Mouse (Mus musculus) neural tube, embryonic 15.5 days (tissue): ENCODE data around the gene Amigo3. TPM values are rescaled to one million over a fixed set of nuclear protein-coding genes. Genes with fewer than 3 reads are reported as not detected.
"Not testable (repeated sequence)": the region's sequence is repeated elsewhere in the genome, so short reads cannot be mapped to it uniquely, and the experiment has no call there.

Experiments
- ATAC-seq: fragments of 200-750 bp; cut with Nextera tagmentation; 2 replicates; pipeline ENCODE4 v1.8.0; 2017; ENCODE audit warnings: mild to moderate bottlenecking, moderate TSS enrichment, moderate library complexity; ENCODE audit not compliant: low FRiP score
- H3K27ac ChIP-seq: fragments of 300-500 bp; sonication (generic); replicated peaks from 2 replicates; pipeline ENCODE4 v1.5.1; 2015; ENCODE audit warnings: mild to moderate bottlenecking, inconsistent platforms
- H3K27me3 ChIP-seq: fragments of 300-500 bp; sonication (generic); replicated peaks from 2 replicates; pipeline ENCODE4 v1.6.1; 2015; ENCODE audit warnings: inconsistent platforms
- H3K36me3 ChIP-seq: fragments of 300-500 bp; sonication (generic); 2 replicates; pipeline ENCODE4 v1.6.1; 2015; ENCODE audit warnings: inconsistent platforms
- H3K4me1 ChIP-seq: fragments of 300-500 bp; sonication (generic); 2 replicates; pipeline ENCODE4 v1.6.1; 2015; ENCODE audit warnings: inconsistent platforms
- H3K4me2 ChIP-seq: fragments of 300-500 bp; sonication (generic); 2 replicates; pipeline ENCODE4 v1.6.1; 2015; ENCODE audit warnings: inconsistent platforms, mild to moderate bottlenecking, moderate library complexity
- H3K4me3 ChIP-seq: fragments of 300-500 bp; sonication (generic); replicated peaks from 2 replicates; pipeline ENCODE4 v1.5.1; 2015; ENCODE audit warnings: mild to moderate bottlenecking, inconsistent platforms
- H3K9ac ChIP-seq: fragments of 300-500 bp; sonication (generic); replicated peaks from 2 replicates; pipeline ENCODE4 v1.6.1; 2015; ENCODE audit warnings: mild to moderate bottlenecking, inconsistent platforms
- H3K9me3 ChIP-seq: fragments of 300-500 bp; sonication (generic); replicated peaks from 2 replicates; pipeline ENCODE4 v1.6.1; 2016; ENCODE audit warnings: inconsistent platforms
- WGBS: fragments of 180-500 bp; shearing (Covaris S2); methylation state at CpG from one replicate; pipeline ENCODE4 v1.1.7; 2015; ENCODE audit warnings: mixed read lengths; 5-methylcytosine and 5-hydroxymethylcytosine counted together
- polyA plus RNA-seq: library from polyadenylated mRNA; unstranded; fragments of >200 nt; fragmentation: Nextera tagmentation; extraction: Ambion mirVana; gene quantifications from 2 replicates; pipeline ENCODE4 v1.2.1, GENCODE M21; 2015

Gene Amigo3
- polyA plus RNA-seq, result 2.2 and 2.8 TPM in 2 replicates

DNA sequence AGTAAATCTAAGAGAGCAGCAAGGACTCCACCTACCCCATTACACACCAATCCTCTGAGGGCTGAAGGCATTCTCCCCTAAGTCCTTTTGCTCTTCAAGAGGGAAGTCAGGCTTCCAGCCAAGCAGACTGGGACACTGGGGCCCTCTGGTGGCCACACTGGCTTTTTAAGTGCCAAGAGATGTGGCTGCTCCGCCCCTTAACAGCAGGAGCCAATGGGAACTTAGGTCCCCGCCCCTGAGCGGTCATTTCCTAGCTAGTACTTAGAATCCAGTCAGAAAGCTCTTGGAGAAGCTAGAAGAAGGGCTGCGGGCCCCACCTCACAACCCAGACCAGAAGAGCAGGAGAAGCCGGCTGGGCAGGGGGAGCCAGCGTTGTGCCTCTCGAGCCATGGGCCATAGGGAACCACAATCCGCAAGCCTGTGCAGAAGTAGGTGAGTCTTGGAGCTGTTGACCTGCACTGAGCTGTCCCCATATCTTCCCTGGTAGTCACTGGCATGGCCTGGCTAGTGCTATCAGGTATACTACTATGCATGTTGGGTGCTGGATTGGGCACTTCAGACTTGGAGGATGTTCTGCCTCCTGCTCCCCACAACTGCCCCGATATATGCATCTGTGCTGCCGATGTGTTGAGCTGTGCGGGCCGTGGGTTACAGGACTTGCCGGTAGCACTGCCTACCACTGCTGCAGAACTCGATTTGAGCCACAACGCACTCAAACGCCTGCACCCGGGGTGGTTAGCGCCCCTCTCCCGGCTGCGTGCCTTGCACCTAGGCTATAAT is at the start of gene Amigo3:
Amigo3 (plus strand) TSS at position 275 of the 780 bp plus-strand sequence.
- H3K4me2 ChIP-seq, result peak within 1 kb of the TSS; percentile 47
- H3K9ac ChIP-seq, result 0 out of 2 replicates have a peak within 1 kb of the TSS, but pooled peaks have one; percentile 14
- no peaks in the 10 kb centered on the region for H3K9me3 ChIP-seq
- 0 out of 2 replicates have a peak, but pooled peaks have one; percentile 7 for ATAC-seq
- H3K27ac ChIP-seq, result 0 out of 2 replicates have a peak within 1 kb of the TSS, but pooled peaks have one; percentile 8
- peaks cover 36% of the 10 kb centered on the region for H3K4me1 ChIP-seq
- WGBS, result 53% methylated on average over 20 of the region's 20 CpGs
- H3K4me3 ChIP-seq, result 0 out of 2 replicates have a peak within 1 kb of the TSS, but pooled peaks have one; percentile 10
- peaks cover 61% of the 10 kb centered on the region for H3K36me3 ChIP-seq
- H3K27me3 ChIP-seq, result no peaks in the 10 kb centered on the region

GRCm38 (mm10) chr9:108003531-108003890 is 49.4 kb upstream of the Amigo3 start:
- peak overlapping the region; percentile 81 for H3K4me2 ChIP-seq
- H3K9me3 ChIP-seq, result no peaks in the 10 kb centered on the region
- H3K9ac ChIP-seq, result peak overlapping the region; percentile 92
- peaks cover 35% of the 10 kb centered on the region for H3K4me1 ChIP-seq
- ATAC-seq, result no peak
- peak overlapping the region; percentile 69 for H3K4me3 ChIP-seq
- no peaks in the 10 kb centered on the region for H3K27me3 ChIP-seq
- no peaks in the 10 kb centered on the region; the same call in 1 of the 2 replicates for H3K36me3 ChIP-seq
- WGBS, result 9% methylated on average over 8 of the region's 8 CpGs
- H3K27ac ChIP-seq, result peak overlapping the region; percentile 94

DNA sequence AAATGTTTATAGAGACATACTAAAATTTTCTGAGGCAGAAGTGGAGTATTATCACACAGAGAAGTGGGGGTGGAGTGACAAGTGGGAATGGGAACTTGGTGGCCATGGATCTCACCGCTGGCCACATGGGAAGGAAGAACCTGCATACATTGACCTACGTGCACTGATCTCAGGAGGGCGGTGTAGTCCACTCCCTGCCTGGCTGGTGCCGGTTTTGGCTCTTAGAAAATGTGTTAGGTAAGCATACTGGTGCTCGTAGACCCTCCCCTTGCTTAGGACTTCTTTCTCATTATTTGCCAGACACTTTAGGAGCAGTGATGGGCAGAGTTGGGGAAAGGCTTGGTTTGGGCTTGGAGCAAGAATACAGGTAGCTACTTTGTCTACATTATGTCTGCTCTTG is 44.9 kb upstream of the Amigo3 start:
- Histone ChIP-seq H3K9ac (no peak overlapping the region), H3K9me3 (no peaks in the 10 kb centered on the region), H3K4me3 (no peak overlapping the region), H3K4me1 (peaks cover 32% of the 10 kb centered on the region), H3K36me3 (no peaks in the 10 kb centered on the region; the same call in 1 of the 2 replicates), H3K27me3 (no peaks in the 10 kb centered on the region), H3K4me2 (no peak overlapping the region), H3K27ac (no peak overlapping the region)
- no peak for ATAC-seq
- 88% methylated on average over 5 of the region's 5 CpGs for WGBS

DNA sequence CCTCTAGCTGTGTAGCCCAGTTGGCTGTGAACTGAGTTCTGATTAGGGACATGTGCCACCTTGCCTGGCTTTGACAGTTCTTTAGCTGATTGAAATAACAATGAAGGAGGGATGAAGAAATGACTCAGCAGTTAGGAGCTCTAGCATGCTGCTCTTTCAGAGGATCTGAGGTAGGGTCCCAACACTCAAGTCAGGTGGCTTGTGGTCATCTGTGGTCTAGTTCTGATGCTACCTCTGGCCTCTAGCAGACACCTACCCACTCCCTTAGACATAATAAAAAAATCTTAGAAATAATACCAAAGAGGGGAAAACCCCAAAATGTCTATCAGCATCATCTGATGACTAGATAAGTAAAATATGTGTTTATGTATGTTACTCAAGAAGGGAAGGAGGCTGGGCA is 42.6 kb upstream of the Amigo3 start:
- H3K27ac ChIP-seq, result no peak overlapping the region
- no peak overlapping the region for H3K9ac ChIP-seq
- ATAC-seq, result no peak
- peaks cover 12% of the 10 kb centered on the region for H3K4me1 ChIP-seq
- no peaks in the 10 kb centered on the region for H3K27me3 ChIP-seq
- no peak overlapping the region for H3K4me3 ChIP-seq
- no peak overlapping the region for H3K4me2 ChIP-seq
- no peaks in the 10 kb centered on the region for H3K9me3 ChIP-seq
- no peaks in the 10 kb centered on the region for H3K36me3 ChIP-seq

DNA sequence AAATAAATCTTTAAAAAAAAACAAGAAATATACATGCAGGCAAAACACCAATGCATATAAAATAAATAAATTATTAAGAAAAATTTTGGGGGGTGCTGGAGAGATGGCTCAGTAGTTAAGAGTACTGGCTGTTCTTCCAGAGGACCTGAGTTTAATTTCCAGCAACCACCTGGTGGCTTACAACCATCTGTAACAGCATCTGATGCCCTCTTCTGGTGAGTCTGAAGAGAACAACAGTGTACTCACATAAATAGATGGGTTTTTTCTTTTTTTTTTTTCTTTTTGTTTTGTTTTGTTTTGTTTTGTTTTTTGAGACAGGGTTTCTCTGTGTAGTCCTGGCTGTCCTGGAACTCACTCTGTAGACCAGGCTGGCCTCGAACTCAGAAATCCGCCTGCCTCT is 39.4 kb upstream of the Amigo3 start:
- H3K9me3 ChIP-seq, H3K27me3 ChIP-seq, H3K4me2 ChIP-seq, H3K4me1 ChIP-seq, H3K9ac ChIP-seq, ATAC-seq, H3K4me3 ChIP-seq, H3K36me3 ChIP-seq, H3K27ac ChIP-seq: not testable (repeated sequence)
- WGBS, result 98% methylated on average over 2 of the region's 2 CpGs

GRCm38 (mm10) chr9:108017127-108017526 is 35.8 kb upstream of the Amigo3 start:
- ATAC-seq, result no peak
- Histone ChIP-seq H3K9ac (no peak overlapping the region), H3K27me3 (no peaks in the 10 kb centered on the region), H3K9me3 (no peaks in the 10 kb centered on the region), H3K4me2 (no peak overlapping the region), H3K27ac (no peak overlapping the region), H3K36me3 (0 out of 2 replicates have a peak, but pooled peaks cover 4% of the 10 kb centered on the region), H3K4me3 (no peak overlapping the region), H3K4me1 (peaks cover 3% of the 10 kb centered on the region; the same call in 1 of the 2 replicates)
- WGBS, result 72% methylated on average over 3 of the region's 3 CpGs

GRCm38 (mm10) chr9:108020741-108021140 is 32.2 kb upstream of the Amigo3 start:
- 98% methylated on average over 1 of the region's 1 CpGs for WGBS
- Histone ChIP-seq H3K27ac (no peak overlapping the region), H3K4me3 (no peak overlapping the region), H3K36me3 (peaks cover 24% of the 10 kb centered on the region), H3K9ac (no peak overlapping the region), H3K9me3 (no peaks in the 10 kb centered on the region), H3K27me3 (no peaks in the 10 kb centered on the region), H3K4me2 (no peak overlapping the region), H3K4me1 (peaks cover 3% of the 10 kb centered on the region; the same call in 1 of the 2 replicates)
- no peak for ATAC-seq

DNA sequence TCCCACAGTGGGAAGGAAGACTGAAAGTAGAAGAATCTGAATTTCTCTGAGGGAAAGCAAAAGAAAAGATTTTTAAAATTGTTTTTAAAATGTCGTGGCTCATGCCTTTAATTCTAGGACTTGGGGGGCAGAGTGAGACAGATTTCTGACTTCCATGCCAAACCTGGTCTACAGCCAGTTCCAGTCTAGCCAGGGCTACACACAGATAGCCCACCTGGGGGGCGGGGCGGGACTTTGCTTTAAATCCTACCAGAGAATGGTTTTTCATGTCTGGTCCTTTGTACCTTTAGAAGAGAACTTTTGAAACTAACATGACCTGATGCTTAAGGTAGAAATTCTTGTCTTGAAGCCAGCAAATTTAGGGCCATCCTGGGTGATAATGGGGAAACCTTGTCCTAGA is 29.7 kb upstream of the Amigo3 start:
- 93% methylated on average over 3 of the region's 3 CpGs for WGBS
- Histone ChIP-seq H3K9me3 (no peaks in the 10 kb centered on the region), H3K9ac (no peak overlapping the region), H3K4me2 (no peak overlapping the region), H3K36me3 (peaks cover 36% of the 10 kb centered on the region), H3K4me3 (no peak overlapping the region), H3K27ac (no peak overlapping the region), H3K4me1 (peaks cover 3% of the 10 kb centered on the region; the same call in 1 of the 2 replicates), H3K27me3 (no peaks in the 10 kb centered on the region)
- ATAC-seq, result no peak

- 91% methylated on average over 3 of the region's 3 CpGs for WGBS
- no peaks in the 10 kb centered on the region for H3K9me3 ChIP-seq
- no peak overlapping the region for H3K27ac ChIP-seq
- no peak for ATAC-seq
- H3K4me3 ChIP-seq, result no peak overlapping the region
- H3K4me1 ChIP-seq, result no peaks in the 10 kb centered on the region
- peaks cover 39% of the 10 kb centered on the region for H3K36me3 ChIP-seq
- no peak overlapping the region for H3K4me2 ChIP-seq
- H3K9ac ChIP-seq, result no peak overlapping the region
- H3K27me3 ChIP-seq, result no peaks in the 10 kb centered on the region
Measured at GRCm38 (mm10) chr9:108026584-108026983, 26.4 kb upstream of the Amigo3 start.

- over 99% methylated on average over 3 of the region's 3 CpGs for WGBS
- Histone ChIP-seq H3K36me3 (peaks cover 48% of the 10 kb centered on the region), H3K4me1 (no peaks in the 10 kb centered on the region), H3K4me3 (no peak overlapping the region), H3K4me2 (no peak overlapping the region), H3K27me3 (no peaks in the 10 kb centered on the region), H3K9ac (no peak overlapping the region), H3K9me3 (no peaks in the 10 kb centered on the region), H3K27ac (no peak overlapping the region)
- no peak for ATAC-seq
Measured at GRCm38 (mm10) chr9:108027867-108028266, 25.1 kb upstream of the Amigo3 start.

DNA sequence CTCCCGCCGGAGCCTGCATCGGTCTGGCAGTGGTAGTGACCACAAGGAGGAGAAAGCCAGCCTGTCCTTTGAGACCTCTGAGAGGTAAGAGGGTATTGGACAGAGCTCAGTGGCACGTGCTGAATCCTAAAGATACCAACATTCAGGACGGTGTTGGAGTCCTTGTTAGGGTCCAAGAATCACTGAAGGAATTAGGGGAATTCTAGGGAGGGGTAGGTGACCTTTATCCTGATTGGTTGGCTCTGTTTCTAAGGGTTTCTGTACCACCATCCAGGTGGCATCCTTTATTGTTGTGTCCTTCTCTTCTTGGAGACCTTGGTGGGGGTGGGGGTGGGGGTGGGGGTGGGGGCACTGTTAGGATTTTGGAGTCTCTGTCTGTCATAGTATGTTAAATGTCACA is 20.8 kb upstream of the Amigo3 start:
- Histone ChIP-seq H3K27me3 (no peaks in the 10 kb centered on the region), H3K4me3 (no peak overlapping the region), H3K4me1 (no peaks in the 10 kb centered on the region), H3K36me3 (peaks cover 45% of the 10 kb centered on the region), H3K9me3 (no peaks in the 10 kb centered on the region), H3K9ac (no peak overlapping the region), H3K27ac (no peak overlapping the region), H3K4me2 (no peak overlapping the region)
- 90% methylated on average over 5 of the region's 5 CpGs for WGBS
- ATAC-seq, result no peak
